Mouse (Mus musculus): Measurements from ENCODE around the gene Fxyd2.

DNA sequence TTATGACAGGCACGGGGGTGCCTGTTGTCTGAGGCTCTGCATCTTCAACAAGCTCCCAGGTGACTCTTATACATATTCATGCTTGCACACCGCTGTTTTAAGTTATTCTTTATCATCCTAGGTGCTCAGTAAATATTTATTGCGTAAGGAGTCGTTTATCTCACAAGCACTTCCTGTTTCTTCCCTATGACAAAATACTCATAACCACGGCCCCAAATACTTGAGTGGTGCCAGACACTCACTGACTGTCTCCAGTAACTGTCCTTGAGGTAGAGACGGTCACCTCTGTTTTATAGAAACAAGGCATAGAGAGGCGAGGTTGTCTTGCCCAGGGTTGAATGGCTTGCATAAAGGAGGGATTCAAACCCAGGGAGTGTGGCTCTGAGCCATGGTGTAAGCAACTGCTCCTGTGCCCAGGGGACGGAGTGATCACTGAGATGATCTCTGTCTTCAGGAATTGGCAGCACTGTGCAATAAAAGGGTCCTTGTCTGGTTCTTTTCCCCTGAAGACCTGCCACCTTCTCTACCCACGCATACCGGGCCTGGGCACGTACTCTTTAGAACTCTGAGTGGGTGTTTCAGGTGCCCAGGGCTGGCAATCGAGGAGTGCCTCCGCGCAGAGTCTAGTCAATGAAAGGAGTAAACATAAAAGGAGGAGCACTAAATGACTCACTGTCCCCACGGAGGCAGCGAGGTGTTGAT is 40.8 kb downstream of the Fxyd2 start:
- TF ChIP-seq POLR2AphosphoS2 (IDR thresholded peaks at IDR 0.05; ENCODE audit: insufficient read length, low read depth) (no peak), MAX (IDR thresholded peaks at IDR 0.05; ENCODE audit: low read depth) (no peak), CEBPB (IDR thresholded peaks at IDR 0.05; ENCODE audit: insufficient read depth, poor library complexity, severe bottlenecking) (no peak), POLR2A (IDR thresholded peaks at IDR 0.05; ENCODE audit: insufficient read length, low read depth) (no peak), TCF12 (IDR thresholded peaks at IDR 0.05; ENCODE audit: insufficient read depth, poor library complexity, severe bottlenecking) (no peak)
